Mouse (Mus musculus): Measurements from ENCODE around the gene Tmem59.

The Tmem59 gene

GRCm38 (mm10) chr4:107178182-107178829, at the start of gene Tmem59:
TSS of gene Tmem59 (plus strand) at chr4:107178399.
- DNase-seq (ENCODE audit: low spot score), result peak; percentile 87

GRCm38 (mm10) chr4:107129373-107129772, 48.8 kb upstream of the Tmem59 start:
- DNase-seq (ENCODE audit: low spot score), result no peak

- no peak for DNase-seq (ENCODE audit: low spot score)
Measured at GRCm38 (mm10) chr4:107130534-107130933, 47.7 kb upstream of the Tmem59 start.

GRCm38 (mm10) chr4:107134891-107135290, 43.3 kb upstream of the Tmem59 start:
- no peak for DNase-seq (ENCODE audit: low spot score)

- DNase-seq (ENCODE audit: low spot score), result no peak
Measured at GRCm38 (mm10) chr4:107135663-107136062, 42.5 kb upstream of the Tmem59 start.

GRCm38 (mm10) chr4:107136531-107136930, 41.7 kb upstream of the Tmem59 start:
- DNase-seq (ENCODE audit: low spot score), result no peak

- DNase-seq (ENCODE audit: low spot score), result no peak
Measured at GRCm38 (mm10) chr4:107138948-107139835, 39.0 kb upstream of the Tmem59 start.

- DNase-seq (ENCODE audit: low spot score), result no peak
Measured at GRCm38 (mm10) chr4:107139836-107140631, 38.2 kb upstream of the Tmem59 start.

- DNase-seq (ENCODE audit: low spot score), result no peak
Measured at GRCm38 (mm10) chr4:107143511-107143910, 34.7 kb upstream of the Tmem59 start.

- DNase-seq (ENCODE audit: low spot score), result no peak
Measured at GRCm38 (mm10) chr4:107150991-107151390, 27.2 kb upstream of the Tmem59 start.

- no peak for DNase-seq (ENCODE audit: low spot score)
Measured at GRCm38 (mm10) chr4:107152571-107152970, 25.6 kb upstream of the Tmem59 start.

- DNase-seq (ENCODE audit: low spot score), result no peak
Measured at GRCm38 (mm10) chr4:107156983-107157401, 21.2 kb upstream of the Tmem59 start.

GRCm38 (mm10) chr4:107159166-107159773, 18.9 kb upstream of the Tmem59 start:
- DNase-seq (ENCODE audit: low spot score), result no peak

GRCm38 (mm10) chr4:107160181-107160580, 18.0 kb upstream of the Tmem59 start:
- no peak for DNase-seq (ENCODE audit: low spot score)

GRCm38 (mm10) chr4:107163341-107163740, 14.9 kb upstream of the Tmem59 start:
- DNase-seq (ENCODE audit: low spot score), result no peak

GRCm38 (mm10) chr4:107163756-107164587, 14.2 kb upstream of the Tmem59 start:
- peak; percentile 93 for DNase-seq (ENCODE audit: low spot score)

- DNase-seq (ENCODE audit: low spot score), result no peak
Measured at GRCm38 (mm10) chr4:107166700-107167099, 11.5 kb upstream of the Tmem59 start.

GRCm38 (mm10) chr4:107167798-107168197, 10.4 kb upstream of the Tmem59 start:
- no peak for DNase-seq (ENCODE audit: low spot score)

GRCm38 (mm10) chr4:107177506-107177905, 693 bp upstream of the Tmem59 start:
- DNase-seq (ENCODE audit: low spot score), result no peak

GRCm38 (mm10) chr4:107178830-107179490, 761 bp downstream of the Tmem59 start, which contains the start of gene Tceanc2:
TSS of gene Tceanc2 (minus strand) at chr4:107179116.
- no peak for DNase-seq (ENCODE audit: low spot score)

All from layer of hippocampus, adult 9-10 months (tissue).